Comparison of ENCODE assay signal across 12 mouse cellular contexts in the genomic region with DNA sequence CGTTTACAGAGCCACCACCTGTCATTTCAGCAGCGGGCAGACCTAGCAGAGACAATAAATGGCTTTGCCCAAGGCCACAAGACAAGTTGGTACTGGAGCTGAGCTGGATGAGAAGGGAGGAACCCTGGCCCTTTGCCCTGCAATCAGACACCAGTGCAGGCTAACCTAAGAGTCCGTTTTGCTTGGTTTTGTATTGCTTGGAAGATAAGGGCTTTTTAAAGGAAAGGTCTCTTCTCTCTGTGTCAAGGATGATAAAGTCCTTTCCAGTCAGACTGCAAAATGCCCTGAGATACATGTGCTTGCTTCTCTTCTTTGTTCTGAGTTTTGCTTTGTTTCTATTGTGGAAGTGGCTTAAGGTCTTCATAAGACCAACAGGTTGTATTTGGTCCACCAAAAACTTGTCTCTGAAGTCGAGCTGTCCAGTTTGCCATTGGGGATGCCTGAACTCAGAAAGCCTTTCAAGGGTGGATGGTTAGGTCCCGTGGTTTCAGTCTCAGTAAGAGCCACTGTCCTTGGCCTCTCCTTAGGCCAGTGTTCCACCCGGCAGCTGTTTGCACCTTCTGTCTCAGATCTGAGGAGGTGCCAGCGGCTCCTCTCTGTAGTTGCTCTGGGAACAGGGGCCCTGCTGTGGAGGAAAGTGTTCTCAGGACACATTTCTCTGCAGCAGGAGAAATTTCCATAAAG.
DNase-seq lines count a peak whose midpoint lies in the region; ATAC-seq and TF ChIP-seq lines count a peak whose summit lies in the region.
"Had no signal": no experiment of that assay in that cellular context is flagged by ENCODE, and none has a peak within 500 bp of the region (broad histone marks: within the 10 kb centered on the region; RNA-seq: fewer than 3 reads in every experiment).

No protein-coding gene starts in this region.

- no peaks in the 10 kb centered on the region for H3K36me3 ChIP-seq in liver, embryonic 14.5 days (replicated peaks; ENCODE audit: control insufficient read depth, insufficient read depth, low read depth)
- no peaks in the 10 kb centered on the region for H3K36me3 ChIP-seq in hindbrain, postnatal 0 days (ENCODE audit: insufficient read depth, low read length)
- H3K36me3 ChIP-seq: embryonic facial prominence, embryonic 15.5 days; kidney, embryonic 15.5 days had no signal

- no peak overlapping the region for H3K4me3 ChIP-seq in liver, embryonic 14.5 days (ENCODE audit: insufficient read depth in 1 of 2, low read depth in 2 of 2, low read length in 2 of 2)
- H3K4me3 ChIP-seq in hindbrain, postnatal 0 days (ENCODE audit: low read length): no peak overlapping the region
- H3K4me3 ChIP-seq: embryonic facial prominence, embryonic 15.5 days; kidney, embryonic 15.5 days had no signal

- TF ChIP-seq CTCF in liver, embryonic 14.5 days (IDR thresholded peaks at IDR 0.05; ENCODE audit: low read depth): no peak
- no peak for TF ChIP-seq CTCF in hindbrain, postnatal 0 days (IDR thresholded peaks at IDR 0.05; ENCODE audit: low read depth)

- WGBS in liver, embryonic 14.5 days (ENCODE audit: insufficient replicate concordance): 14% methylated on average over 7 of the region's 7 CpGs
- 56% methylated on average over 7 of the region's 7 CpGs for WGBS in hindbrain, postnatal 0 days

- H3K27ac ChIP-seq in liver, embryonic 14.5 days: no peak overlapping the region
- H3K27ac ChIP-seq in hindbrain, postnatal 0 days: no peak overlapping the region
- H3K27ac ChIP-seq: embryonic facial prominence, embryonic 15.5 days; kidney, embryonic 15.5 days had no signal

- DNase-seq in heart, postnatal 14 days: peak; percentile 8
- DNase-seq in heart, postnatal 4 days: no peak
- DNase-seq in MEL-GATA-1-ER (ENCODE audit: extremely low read depth, low read depth): peak; percentile 40
- DNase-seq in adrenal gland, postnatal 25 days: peak; percentile 53
- DNase-seq in liver, embryonic 14.5 days (ENCODE audit: low read depth in 3 of 3, low spot score in 3 of 3): no peak
- DNase-seq in hindbrain, postnatal 0 days (ENCODE audit: low spot score): no peak
- no peak for DNase-seq in right cerebral cortex, adult 2 months (ENCODE audit: low spot score in 2 of 2)
- DNase-seq: cerebellum, adult 11 months had no signal

- no peaks in the 10 kb centered on the region for H3K27me3 ChIP-seq in liver, embryonic 14.5 days (ENCODE audit: control insufficient read depth, insufficient read depth, low read length)
- H3K27me3 ChIP-seq in hindbrain, postnatal 0 days (ENCODE audit: insufficient read depth, low read length): no peaks in the 10 kb centered on the region
- H3K27me3 ChIP-seq: embryonic facial prominence, embryonic 15.5 days; kidney, embryonic 15.5 days had no signal

- ATAC-seq in liver, embryonic 14.5 days (ENCODE audit: insufficient read depth): peak; percentile 72; the same call in 1 of the 2 replicates
- ATAC-seq in hindbrain, postnatal 0 days: no peak
- ATAC-seq in megakaryocyte, adult 5-6 weeks (ENCODE audit: poor library complexity, severe bottlenecking): no peak
- ATAC-seq: lung, postnatal 0 days had no signal

- intact Hi-C loops in heart, postnatal 14 days (cut with DNase I): no loop called here

- no peak overlapping the region for H3K9ac ChIP-seq in liver, embryonic 14.5 days (replicated peaks)
- H3K9ac ChIP-seq in hindbrain, postnatal 0 days (replicated peaks; ENCODE audit: low read length): no peak overlapping the region
- H3K9ac ChIP-seq: embryonic facial prominence, embryonic 15.5 days; kidney, embryonic 15.5 days had no signal

- no peaks in the 10 kb centered on the region for H3K9me3 ChIP-seq in liver, embryonic 14.5 days (ENCODE audit: control insufficient read depth, low read length)
- H3K9me3 ChIP-seq in hindbrain, postnatal 0 days (ENCODE audit: low read length): no peaks in the 10 kb centered on the region
- H3K9me3 ChIP-seq: embryonic facial prominence, embryonic 15.5 days; kidney, embryonic 15.5 days had no signal

- H3K4me2 ChIP-seq in liver, embryonic 14.5 days (ENCODE audit: low read depth): no peak overlapping the region
- no peak overlapping the region for H3K4me2 ChIP-seq in hindbrain, postnatal 0 days (ENCODE audit: low read depth, low read length)
- H3K4me2 ChIP-seq: embryonic facial prominence, embryonic 15.5 days; kidney, embryonic 15.5 days had no signal

- TF ChIP-seq EP300 in liver, embryonic 14.5 days (IDR thresholded peaks at IDR 0.05; ENCODE audit: low read depth): peak; percentile 66

- H3K4me1 ChIP-seq in liver, embryonic 14.5 days (replicated peaks; ENCODE audit: control insufficient read depth in 2 of 2, insufficient read depth in 2 of 2, low read length in 1 of 2): peaks cover 0 to 10% of the 10 kb centered on the region in 2 experiments; a peak in 2 of 4 replicates
- H3K4me1 ChIP-seq in hindbrain, postnatal 0 days (ENCODE audit: insufficient read depth, low read length): no peaks in the 10 kb centered on the region
- H3K4me1 ChIP-seq: embryonic facial prominence, embryonic 15.5 days had no signal

Comparison
In these comparisons a context has a peak if more than half of its experiments do, and no peak if none do; other contexts are left out.
1. DNase-seq: peak in heart, postnatal 14 days (2 of 2), MEL-GATA-1-ER (single experiment) and adrenal gland, postnatal 25 days (single experiment); none in heart, postnatal 4 days (single experiment), liver, embryonic 14.5 days (0 of 3), hindbrain, postnatal 0 days (single experiment) and right cerebral cortex, adult 2 months (0 of 2).